Mouse (Mus musculus): ENCODE measurements around the gene Ankrd23. TPM values are rescaled to one million over a fixed set of nuclear protein-coding genes. Genes with fewer than 3 reads are reported as not detected.
A peak's percentile ranks its signal among the peaks of the same experiment; 100 is the strongest.

Ankrd23 gene
- total and polyA plus RNA-seq, 3 experiments, result 2.8 to 6.1 (median 3.7) TPM

- H3K27ac ChIP-seq (ENCODE audit: insufficient read depth, low read depth), result no peak overlapping the region
- H3K36me3 ChIP-seq (replicated peaks in 1 of 2; ENCODE audit: control insufficient read depth in 1 of 2, insufficient read depth in 1 of 2, low read length in 1 of 2), result no peaks in the 10 kb centered on the region
- H3K9me3 ChIP-seq (replicated peaks; ENCODE audit: low read length), result no peaks in the 10 kb centered on the region
- DNase-seq (ENCODE audit: extremely low read depth), result no peak
- H3K4me2 ChIP-seq (ENCODE audit: insufficient read depth, low read depth, poor library complexity, severe bottlenecking), result no peak overlapping the region
- H3K9ac ChIP-seq (ENCODE audit: insufficient read depth, low read depth), result no peak overlapping the region
- dilution Hi-C loops (cut with MboI; ENCODE audit: extremely low pct_ligation_motif_present, extremely low pct_unique_long_range_greater_than_20kb, low sequenced_read_pairs) (no loop called here), in situ Hi-C loops (cut with MboI; ENCODE audit: low pct_ligation_motif_present, low pct_unique_long_range_greater_than_20kb, low sequenced_read_pairs) (no loop called here)
- H3K79me2 ChIP-seq (replicated peaks; ENCODE audit: control insufficient read depth, extremely low read depth, insufficient read depth, poor library complexity, severe bottlenecking), result no peaks in the 10 kb centered on the region
- H3K4me3 ChIP-seq (replicated peaks in 1 of 3; ENCODE audit: low read depth in 2 of 3, low read length in 2 of 3, poor library complexity in 1 of 3), result no peak overlapping the region
- H3K4me1 ChIP-seq (ENCODE audit: control insufficient read depth in 1 of 2, insufficient read depth in 2 of 2), result peaks cover 0 to 9% of the 10 kb centered on the region in 2 experiments; a peak in 2 of 4 replicates
- TF ChIP-seq ETS1 (conservative IDR thresholded peaks at IDR 0.05; ENCODE audit: low read depth, low read length) (no peak), USF2 (conservative IDR thresholded peaks at IDR 0.05; ENCODE audit: low read depth, low read length) (no peak), NRF1 (IDR thresholded peaks at IDR 0.05; ENCODE audit: low read depth, low read length) (no peak), TCF12 (IDR thresholded peaks at IDR 0.05; ENCODE audit: low read depth, low read length) (peak; percentile 64), ZNF384 (IDR thresholded peaks at IDR 0.05; ENCODE audit: low read depth, low read length) (no peak)
- peaks cover 12% of the 10 kb centered on the region for H3K27me3 ChIP-seq (replicated peaks)
These were observed 43.3 kb upstream of the Ankrd23 start for GRCm38 (mm10) chr1:36579974-36580383.

GRCm38 (mm10) chr1:36576991-36577675 is 40.5 kb upstream of the Ankrd23 start:
- peaks cover 6% of the 10 kb centered on the region for H3K27me3 ChIP-seq (replicated peaks)
- no peak overlapping the region for H3K4me2 ChIP-seq (ENCODE audit: insufficient read depth, low read depth, poor library complexity, severe bottlenecking)
- H3K4me1 ChIP-seq (ENCODE audit: control insufficient read depth in 1 of 2, insufficient read depth in 2 of 2), result peaks cover 0 to 18% of the 10 kb centered on the region in 2 experiments; a peak in 2 of 4 replicates
- no peak for TF ChIP-seq CHD2 (IDR thresholded peaks at IDR 0.05; ENCODE audit: low read length)
- no peak for TF ChIP-seq PAX5 (IDR thresholded peaks at IDR 0.05; ENCODE audit: low read length)
- no peak for TF ChIP-seq TCF12 (IDR thresholded peaks at IDR 0.05; ENCODE audit: low read depth, low read length)
- no peak for TF ChIP-seq IRF4 (IDR thresholded peaks at IDR 0.05; ENCODE audit: low read depth, low read length)
- TF ChIP-seq BHLHE40 (IDR thresholded peaks at IDR 0.05; ENCODE audit: low read depth, low read length), result no peak
- TF ChIP-seq ZMIZ1 (IDR thresholded peaks at IDR 0.05; ENCODE audit: low read depth, low read length), result no peak
- no peak for TF ChIP-seq USF2 (conservative IDR thresholded peaks at IDR 0.05; ENCODE audit: low read depth, low read length)
- no peak for TF ChIP-seq SMC3 (IDR thresholded peaks at IDR 0.05; ENCODE audit: low read depth, low read length)
- TF ChIP-seq POLR2A (IDR thresholded peaks at IDR 0.05; ENCODE audit: low read depth, low read length), result no peak
- TF ChIP-seq UBTF (IDR thresholded peaks at IDR 0.05; ENCODE audit: low read depth, low read length), result no peak
- TF ChIP-seq MYC (IDR thresholded peaks at IDR 0.05; ENCODE audit: low read depth, low read length), result no peak
- no peak for TF ChIP-seq SIN3A (IDR thresholded peaks at IDR 0.05; ENCODE audit: low read length)
- TF ChIP-seq CTCF (conservative IDR thresholded peaks at IDR 0.05 in 1 of 2, IDR thresholded peaks at IDR 0.05 in 1 of 2; ENCODE audit: low read depth in 2 of 2, low read length in 2 of 2), result no peak
- no peak for TF ChIP-seq MAFK (IDR thresholded peaks at IDR 0.05; ENCODE audit: insufficient replicate concordance, low read length)
- TF ChIP-seq MEF2A (IDR thresholded peaks at IDR 0.05; ENCODE audit: borderline replicate concordance, low read depth, low read length), result no peak
- no peak for TF ChIP-seq CHD1 (IDR thresholded peaks at IDR 0.05; ENCODE audit: low read depth, low read length)
- TF ChIP-seq MXI1 (IDR thresholded peaks at IDR 0.05; ENCODE audit: low read depth, low read length), result no peak
- in situ Hi-C loops (cut with MboI; ENCODE audit: low pct_ligation_motif_present, low pct_unique_long_range_greater_than_20kb, low sequenced_read_pairs) (no loop called here), dilution Hi-C loops (cut with MboI; ENCODE audit: extremely low pct_ligation_motif_present, extremely low pct_unique_long_range_greater_than_20kb, low sequenced_read_pairs) (no loop called here)
- no peaks in the 10 kb centered on the region for H3K9me3 ChIP-seq (replicated peaks; ENCODE audit: low read length)
- no peaks in the 10 kb centered on the region for H3K36me3 ChIP-seq (replicated peaks in 1 of 2; ENCODE audit: control insufficient read depth in 1 of 2, insufficient read depth in 1 of 2, low read length in 1 of 2)
- no peaks in the 10 kb centered on the region for H3K79me2 ChIP-seq (replicated peaks; ENCODE audit: control insufficient read depth, extremely low read depth, insufficient read depth, poor library complexity, severe bottlenecking)
- H3K27ac ChIP-seq (ENCODE audit: insufficient read depth, low read depth), result no peak overlapping the region
- H3K4me3 ChIP-seq (replicated peaks in 1 of 3; ENCODE audit: low read depth in 2 of 3, low read length in 2 of 3, poor library complexity in 1 of 3), result no peak overlapping the region
- DNase-seq (ENCODE audit: extremely low read depth), result no peak
- no peak overlapping the region for H3K9ac ChIP-seq (ENCODE audit: insufficient read depth, low read depth)

Measured in CH12.LX (cell line).